Mouse (Mus musculus) stomach, embryonic 14.5 days (tissue): ENCODE results near the gene Srgap1. TPM values are rescaled to one million over a fixed set of nuclear protein-coding genes. Genes with fewer than 3 reads are reported as not detected.

ENCODE experiments used
- polyA plus RNA-seq: library from polyadenylated mRNA; unstranded; fragments of >200 nt; fragmentation: Nextera tagmentation; extraction: Ambion mirVana; gene quantifications from 2 replicates; pipeline ENCODE4 v1.2.1, GENCODE M21; 2014

Srgap1 gene
- polyA plus RNA-seq, 1 experiment from 2014 or later, result 15.6 TPM

Other genes starting within 250 kb of the Srgap1 start
- 60.3 and 64.2 TPM in 2 replicates for gene Rxylt1, start 50.1 kb upstream of the Srgap1 start, polyA plus RNA-seq